Mouse (Mus musculus) layer of hippocampus, adult 9-10 months (tissue): Measurements from ENCODE around the gene Olfr692.
A peak's percentile ranks its signal among the peaks of the same experiment; 100 is the strongest.
"Not testable (repeated sequence)": the region's sequence is repeated elsewhere in the genome, so short reads cannot be mapped to it uniquely, and the experiment has no call there.

Experiments used
- DNase-seq: peaks from one replicate; pipeline ENCODE4 v3.0.0; 2022; ENCODE audit warnings: low spot score

The Olfr692 gene

DNA sequence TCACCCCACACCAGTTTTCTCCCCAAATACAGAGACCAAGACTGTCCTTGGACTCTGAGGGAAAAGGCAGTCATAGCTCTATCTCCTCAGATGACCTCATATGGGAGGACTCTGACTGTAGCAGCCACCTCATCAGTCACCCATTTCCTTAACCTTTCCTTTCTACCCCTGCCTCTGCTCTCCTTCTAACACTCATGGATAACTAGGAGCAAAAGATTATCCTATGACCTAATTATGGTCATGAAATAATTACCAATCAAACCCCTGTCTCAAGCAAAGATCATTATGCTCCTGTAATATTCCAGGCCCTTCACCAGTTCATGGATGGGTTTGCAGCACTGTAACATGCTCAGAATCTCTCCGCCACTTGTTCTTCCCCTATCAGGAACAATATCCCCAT lies at the start of gene Olfr692:
Gene Olfr692, plus strand, starts transcription at position 301 of the 400 bp plus-strand sequence.
- DNase-seq: no peak

DNA sequence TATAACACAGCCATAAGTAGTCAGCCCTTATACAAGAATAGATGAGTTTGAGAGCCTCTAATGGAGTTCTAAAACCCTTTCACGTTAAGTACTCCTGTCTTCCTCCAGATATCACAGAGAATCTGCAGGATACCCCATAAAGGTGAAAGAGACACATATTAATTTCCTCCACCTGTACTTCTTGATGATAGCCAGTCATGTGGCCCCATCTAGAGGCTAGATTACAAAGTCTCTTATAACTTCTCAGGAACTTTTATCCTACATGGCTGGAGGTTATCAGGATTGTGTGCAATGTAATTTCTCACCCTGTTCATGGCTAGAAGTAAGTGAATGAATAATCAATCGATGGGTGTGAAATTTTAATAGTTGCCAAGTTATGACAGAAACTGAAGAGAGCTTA lies 42.7 kb upstream of the Olfr692 start:
- no peak for DNase-seq

DNA sequence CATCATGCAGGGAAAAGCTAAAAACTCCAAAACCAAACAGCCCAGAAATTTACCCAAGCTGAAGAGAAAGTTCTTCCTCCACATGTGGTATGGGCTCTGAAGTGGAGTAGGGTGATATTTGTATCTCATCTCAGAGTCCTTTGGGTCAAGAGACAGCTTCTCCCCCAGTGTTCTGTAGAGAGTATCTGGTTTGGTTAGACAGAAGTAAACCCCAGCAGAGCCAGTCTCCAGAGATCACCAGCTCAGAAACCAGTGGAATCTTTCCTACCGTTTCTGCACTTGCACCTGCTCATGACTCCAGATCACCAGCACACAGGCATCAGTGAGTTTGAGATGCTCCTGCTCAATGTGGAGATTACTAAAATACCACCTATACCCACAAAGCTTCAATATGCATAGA lies 34.0 kb upstream of the Olfr692 start, which contains the start of gene Olfr690:
Gene Olfr690, minus strand, starts transcription at position 101 of the 400 bp plus-strand sequence.
- DNase-seq: no peak

DNA sequence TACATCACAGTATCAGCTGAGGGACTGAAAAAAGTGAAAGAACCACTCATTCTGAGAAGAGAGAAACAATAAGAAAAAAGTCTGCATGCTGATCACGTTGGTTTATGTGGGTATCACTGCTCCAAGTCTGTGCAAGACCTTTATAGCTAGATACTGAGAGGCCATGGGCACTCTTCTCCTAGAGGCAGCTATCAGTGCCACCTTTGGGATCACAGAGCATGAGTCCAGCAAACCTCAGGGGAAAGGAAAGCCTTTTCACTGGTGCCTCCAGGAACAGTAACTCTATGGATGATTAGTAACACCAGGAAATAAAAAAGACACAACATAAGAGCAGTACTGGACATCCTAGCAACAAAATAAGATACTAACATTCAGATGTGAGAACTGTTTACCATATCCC lies 25.9 kb upstream of the Olfr692 start, which contains the start of gene Olfr691:
Gene Olfr691, minus strand, starts transcription at position 101 of the 400 bp plus-strand sequence.
- DNase-seq: no peak

DNA sequence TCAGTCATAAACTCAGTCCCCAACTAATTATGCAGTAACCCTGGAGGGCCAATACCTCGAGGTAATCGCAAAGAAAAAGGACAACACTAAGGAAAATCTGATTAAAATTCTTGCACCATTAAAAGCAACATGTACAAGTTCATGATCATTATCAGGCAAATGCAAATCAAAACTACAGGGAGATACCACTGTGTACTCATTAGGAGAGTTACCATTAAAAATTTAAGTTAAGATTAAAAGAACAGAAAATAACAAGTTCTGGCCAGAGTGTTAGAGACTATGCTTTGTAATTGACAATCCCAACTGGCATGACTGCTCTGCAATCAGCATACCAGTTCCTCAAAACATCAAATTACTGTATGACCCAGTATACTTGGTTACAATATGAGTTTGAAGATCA lies 25.3 kb upstream of the Olfr692 start:
- no peak for DNase-seq

DNA sequence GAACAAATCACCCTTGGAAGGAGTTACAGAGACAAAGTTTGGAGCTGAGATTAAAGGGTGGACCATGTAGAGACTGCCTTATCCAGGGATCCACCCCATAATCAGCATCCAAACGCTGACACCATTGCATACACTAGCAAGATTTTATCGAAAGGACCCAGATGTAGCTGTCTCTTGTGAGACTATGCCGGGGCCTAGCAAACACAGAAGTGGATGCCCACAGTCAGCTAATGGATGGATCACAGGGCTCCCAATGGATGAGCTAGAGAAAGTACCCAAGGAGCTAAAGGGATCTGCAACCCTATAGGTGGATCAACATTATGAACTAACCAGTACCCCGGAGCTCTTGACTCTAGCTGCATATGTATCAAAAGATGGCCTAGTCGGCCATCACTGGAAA lies 12.0 kb upstream of the Olfr692 start:
- not testable (repeated sequence) for DNase-seq

DNA sequence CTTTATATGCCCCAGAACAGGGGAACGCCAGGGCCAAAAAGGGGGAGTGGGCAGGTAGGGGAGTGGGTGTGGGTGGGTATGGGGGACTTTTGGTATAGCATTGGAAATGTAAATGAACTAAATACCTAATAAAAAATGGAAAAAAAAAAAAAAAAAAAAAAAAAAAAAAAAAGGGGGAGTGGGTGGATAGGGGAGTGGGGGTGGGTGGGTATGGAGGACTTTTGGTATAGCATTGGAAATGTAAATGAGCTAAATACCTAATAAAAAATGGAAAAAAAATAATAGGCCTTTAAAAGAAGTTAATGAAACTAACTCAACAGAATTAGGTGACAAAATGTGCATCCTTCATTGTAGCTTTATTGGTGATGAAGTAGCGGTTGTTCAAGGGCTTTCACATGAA lies 11.5 kb upstream of the Olfr692 start:
- not testable (repeated sequence) for DNase-seq

DNA sequence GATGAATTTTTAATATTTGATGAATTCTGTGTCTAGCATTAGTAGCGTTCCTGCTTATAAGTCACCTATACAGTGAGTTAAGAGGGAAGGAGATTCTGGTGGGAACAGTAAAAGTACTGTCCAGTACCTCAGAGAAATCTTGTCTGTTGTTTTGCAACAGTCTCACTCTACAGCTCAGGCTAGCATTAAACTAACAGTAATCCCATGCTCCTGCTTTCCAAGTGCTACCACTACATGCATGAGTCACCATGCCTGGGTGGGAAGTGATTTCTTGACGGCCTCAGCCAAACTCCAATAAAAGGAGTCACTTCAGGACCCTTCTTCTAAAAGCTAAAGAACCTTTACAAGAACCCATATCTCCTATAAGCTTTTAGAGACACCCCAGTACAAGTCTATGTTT lies 6.3 kb upstream of the Olfr692 start:
- DNase-seq: no peak

DNA sequence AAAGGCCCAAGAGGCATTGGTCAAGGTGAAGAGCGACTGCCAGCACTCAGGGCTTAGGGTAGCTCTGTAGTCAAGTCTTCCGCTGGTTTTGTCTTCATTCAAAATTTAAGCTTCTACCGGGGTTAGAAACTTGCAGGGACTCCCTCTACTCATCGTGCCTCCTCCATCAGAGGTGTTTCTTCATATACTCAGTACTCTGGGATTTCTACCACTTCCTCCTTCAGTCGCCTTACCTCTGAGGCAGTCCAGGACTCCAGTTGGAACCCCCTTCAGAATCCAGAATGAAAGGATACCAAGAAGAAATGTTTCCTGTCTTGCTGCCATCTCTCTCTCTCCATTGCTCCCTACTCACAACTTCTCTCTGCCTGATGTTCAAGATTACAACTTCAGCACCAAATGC lies 762 bp upstream of the Olfr692 start:
- DNase-seq: no peak

DNA sequence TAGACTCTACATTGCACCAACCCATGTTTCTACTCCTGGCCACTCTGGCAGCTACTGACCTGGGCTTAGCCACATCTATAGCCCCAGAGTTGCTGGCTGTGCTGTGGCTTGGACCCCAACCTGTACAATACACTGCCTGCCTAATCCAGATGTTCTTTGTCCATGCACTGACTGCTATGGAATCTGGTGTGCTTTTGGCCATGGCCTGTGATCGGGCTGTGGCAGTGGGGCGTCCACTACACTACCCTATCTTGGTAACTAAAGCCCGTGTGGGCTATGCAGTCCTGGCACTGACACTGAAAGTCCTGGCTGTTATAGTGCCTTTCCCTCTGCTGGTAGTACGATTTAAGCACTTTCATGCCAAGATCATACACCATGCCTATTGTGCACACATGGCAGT lies 491 bp downstream of the Olfr692 start:
- DNase-seq: no peak

DNA sequence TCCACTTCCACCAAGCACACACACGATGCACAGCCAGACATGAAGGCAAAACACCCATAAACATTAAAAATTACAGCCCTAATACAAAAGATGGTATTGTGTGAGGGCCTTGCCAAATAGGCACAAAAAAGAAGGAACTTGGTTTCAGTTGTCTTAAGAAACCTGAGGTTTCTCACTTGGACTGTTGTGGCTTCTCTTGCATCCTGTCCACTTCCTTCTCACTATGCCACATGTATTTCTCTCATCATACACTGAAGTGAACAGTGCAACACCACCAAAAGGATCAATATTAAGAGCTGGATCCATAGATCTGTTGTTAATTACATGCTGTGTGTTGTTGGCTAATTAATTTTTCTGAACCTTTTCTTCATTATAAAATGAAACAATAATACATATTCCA lies 4.9 kb downstream of the Olfr692 start:
- DNase-seq: no peak

DNA sequence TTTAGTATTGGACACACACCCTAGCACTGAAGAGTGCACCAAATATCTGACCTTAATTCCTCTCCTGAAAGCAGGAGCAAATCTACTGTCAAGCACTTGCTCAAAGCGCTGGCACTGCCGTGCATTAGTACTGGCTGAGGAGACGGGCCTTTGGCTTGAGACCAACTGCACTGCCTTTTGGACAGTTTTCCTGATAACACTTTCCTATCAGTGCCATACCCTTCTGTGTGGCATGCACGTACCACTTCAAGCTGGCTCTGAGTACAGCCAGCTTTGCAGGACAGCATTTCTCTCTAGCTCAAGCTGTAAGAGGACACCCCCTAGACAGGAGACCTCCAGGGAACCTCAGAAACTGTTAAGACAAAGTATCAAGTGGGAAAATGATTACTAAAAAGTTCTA lies 5.5 kb downstream of the Olfr692 start:
- no peak for DNase-seq

DNA sequence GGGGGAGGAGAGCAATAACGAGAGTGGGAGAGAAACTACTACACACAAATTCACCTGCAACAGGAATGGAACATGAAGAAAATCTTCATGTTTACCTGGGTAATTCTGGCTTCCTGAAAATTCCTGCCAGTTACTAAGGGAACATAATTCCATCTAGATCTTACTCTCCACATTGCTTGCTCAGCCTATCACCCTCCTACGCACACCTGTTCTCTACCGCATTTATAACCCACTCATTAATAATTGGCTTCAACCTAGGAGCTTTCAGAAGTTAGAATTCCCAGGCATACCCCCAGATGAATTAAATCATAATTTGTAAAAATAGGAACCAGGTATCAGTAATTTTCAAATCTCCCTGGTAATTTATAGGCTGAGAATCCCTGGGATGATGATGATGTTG lies 5.9 kb downstream of the Olfr692 start:
- peak; percentile 39 for DNase-seq

DNA sequence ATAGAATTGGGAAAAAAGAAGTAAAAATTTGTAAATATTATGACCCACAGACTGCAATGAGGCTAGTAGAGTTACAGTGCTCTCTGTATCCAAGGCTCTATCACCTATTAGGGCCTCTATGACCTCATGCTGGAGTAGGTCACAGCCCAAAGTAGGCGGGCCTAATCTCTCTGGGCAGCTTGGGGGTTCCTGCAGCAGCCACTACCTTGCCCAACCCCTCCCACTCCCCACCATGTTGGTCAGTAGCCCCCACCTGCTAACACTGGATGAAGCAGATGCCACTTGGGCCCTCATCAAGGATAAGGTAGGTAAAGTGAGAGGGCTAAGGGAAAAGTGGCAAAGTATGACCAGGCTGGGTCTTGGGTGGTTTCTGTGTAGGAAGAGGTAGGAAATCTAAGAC lies 6.8 kb downstream of the Olfr692 start, which contains the start of gene Gm5901:
Gene Gm5901, plus strand, starts transcription at position 173 of the 400 bp plus-strand sequence.
- no peak for DNase-seq

DNA sequence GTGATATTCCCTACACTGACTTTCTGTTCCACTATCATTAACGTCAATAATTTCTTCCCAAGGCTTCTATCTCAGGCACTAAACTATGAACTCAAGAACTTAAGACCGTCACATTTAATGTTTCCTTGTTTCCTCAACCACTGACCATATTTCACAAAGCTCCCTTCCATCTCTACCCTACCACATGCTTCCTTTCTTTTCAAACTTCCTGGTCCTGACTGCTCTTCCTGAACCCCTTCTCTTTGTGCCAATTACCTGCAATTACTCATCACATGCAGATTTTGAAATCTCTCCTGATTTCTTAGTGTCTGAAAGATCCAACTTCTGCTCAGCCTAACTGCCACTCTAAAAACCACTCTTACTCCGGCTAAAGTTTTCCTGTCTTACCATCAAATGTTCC lies 12.3 kb downstream of the Olfr692 start:
- no peak for DNase-seq

DNA sequence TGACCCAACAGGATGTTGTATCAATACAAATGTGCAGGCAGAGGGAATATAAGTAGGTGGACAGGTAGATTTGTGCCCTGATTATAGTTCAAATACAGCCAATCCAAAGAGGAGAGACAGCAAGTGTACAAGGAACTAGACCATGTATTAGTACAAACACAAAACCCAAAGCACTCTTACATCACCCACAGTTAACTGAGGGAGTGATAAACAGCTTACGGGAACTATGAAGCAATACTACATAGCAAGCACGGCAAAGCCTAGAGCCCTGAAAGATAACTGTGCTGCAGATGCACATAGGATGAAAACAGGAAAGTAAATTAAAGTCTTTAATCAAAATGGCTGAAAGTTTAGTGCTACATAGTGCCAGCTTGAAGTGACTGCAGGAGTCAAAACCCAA lies 19.7 kb downstream of the Olfr692 start:
- no peak for DNase-seq

DNA sequence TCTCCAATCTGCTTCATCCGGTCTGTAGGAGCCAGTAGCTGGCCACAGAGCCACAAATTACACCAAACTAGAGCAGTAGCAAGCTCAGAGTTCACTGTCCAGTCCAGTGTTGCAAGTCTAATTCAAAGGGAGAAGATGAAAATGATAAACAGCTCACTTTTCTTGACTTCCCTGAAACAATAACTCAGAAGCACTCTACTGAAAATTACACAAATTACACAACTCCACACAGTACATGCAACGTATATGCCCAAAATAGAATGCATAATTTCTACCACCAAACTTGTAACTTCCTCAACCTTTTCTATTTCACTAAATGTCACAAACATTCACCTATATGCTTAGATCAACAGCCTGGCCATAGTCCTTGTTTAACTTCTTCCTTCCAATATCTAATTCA lies 22.2 kb downstream of the Olfr692 start:
- DNase-seq: no peak

DNA sequence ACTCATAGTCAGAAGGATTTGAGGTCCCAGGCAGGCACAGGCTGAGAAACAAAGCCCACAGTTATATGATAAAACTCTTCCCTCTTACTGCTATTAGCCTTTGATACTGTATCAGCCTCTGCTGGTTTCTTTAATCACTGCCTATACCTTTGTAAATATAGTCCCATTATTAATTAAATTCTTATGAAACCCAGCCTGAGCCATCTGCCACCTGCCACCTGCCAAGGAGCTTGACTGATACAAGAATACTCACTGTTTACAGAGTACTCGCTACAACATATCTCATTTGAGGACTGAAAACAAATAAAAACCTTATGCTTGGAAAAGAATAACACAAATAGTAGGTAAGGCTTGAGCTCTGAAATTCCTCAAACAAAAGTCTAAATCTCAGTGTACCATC lies 26.6 kb downstream of the Olfr692 start:
- DNase-seq: no peak

DNA sequence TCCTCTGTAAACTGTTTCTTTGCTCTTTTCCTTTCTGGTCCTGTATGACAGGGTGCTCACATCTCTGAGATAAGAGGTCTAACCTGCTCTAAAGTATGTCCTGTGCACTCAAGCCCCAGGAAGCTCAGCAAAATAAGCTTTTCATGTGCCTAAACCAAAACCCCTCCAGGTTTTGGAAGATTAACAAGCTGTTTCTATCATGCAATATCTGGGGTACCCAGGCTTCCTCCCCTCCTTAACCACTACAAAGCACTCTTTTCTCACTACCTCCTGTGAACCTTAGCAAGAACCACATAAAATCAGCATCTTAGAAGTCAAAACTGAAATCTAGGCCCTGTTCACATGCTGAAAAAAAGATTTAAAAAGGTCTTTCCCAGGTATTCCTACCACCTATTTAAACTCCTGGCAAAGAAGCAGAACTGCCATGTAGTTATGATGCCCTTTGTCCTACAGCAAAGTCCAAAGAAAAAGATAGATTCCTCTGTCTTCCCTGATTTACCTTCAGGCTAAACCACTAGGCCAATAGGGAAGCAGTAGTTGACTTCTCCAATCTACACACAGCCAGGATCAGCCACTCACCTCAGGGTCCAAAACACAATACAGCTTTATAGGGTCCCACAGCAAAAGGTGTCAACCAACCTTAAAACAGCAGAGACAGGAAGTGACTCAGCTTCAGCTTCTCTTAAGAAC lies 27.2 kb downstream of the Olfr692 start:
- DNase-seq: no peak

DNA sequence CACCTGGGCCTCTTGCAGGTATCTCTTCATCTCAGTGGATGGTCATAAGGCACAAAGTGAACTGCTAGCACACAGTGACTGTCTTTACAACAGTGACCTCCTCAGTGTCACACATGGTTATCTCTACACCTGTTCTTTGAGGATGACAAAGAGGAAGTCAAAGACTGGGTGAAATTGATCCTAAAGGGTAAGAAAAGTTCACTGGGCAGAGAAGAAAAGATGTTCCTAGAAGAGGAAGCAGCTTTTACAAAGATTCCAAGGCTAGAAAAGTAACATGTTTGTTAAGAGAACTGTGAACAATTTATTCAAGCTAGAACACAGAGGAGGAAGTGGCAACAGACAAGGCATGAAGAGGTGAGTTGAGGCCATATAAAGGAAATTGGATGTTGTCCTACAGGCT lies 28.1 kb downstream of the Olfr692 start:
- no peak for DNase-seq

DNA sequence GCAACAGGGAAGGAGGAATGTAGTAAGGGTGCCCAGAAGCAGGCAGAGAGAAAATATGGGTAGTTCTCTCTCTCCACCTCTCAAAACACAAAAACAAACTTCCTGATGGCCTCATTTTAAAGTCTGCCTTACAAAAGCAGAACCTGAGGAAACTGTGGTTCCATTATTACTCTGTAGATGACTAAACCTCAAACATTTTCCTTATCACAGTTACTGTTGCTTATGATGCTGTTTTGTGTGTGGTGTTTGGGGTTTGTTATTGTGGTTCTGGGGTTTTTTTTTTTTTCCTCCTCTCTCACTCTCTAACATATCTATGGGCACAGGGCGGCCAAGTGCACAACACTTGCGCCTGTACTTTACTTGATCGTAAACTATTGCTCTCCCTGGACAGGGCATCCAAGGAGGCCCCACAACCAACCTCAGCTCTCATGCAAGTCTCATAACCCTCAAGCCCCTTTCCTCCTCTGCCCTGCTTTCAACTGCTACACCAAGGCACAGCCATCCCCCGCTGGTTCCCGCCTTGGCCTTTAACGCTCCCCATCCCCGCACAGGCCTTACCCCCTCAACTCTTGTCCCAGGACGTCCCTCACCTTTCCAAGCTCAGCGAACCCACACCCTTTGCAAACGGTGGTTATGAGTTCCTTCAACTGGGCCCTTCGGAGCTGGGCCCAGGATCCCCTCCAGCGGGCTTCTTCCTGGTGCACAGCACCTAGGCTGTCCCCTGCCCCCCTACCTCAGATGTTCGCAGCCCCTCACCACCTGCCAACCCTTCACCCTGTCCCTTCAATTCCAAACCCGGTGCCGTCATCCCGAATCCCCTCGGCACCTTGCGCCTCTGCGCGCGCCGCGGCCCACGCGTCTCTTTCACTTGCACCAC lies 31.3 kb downstream of the Olfr692 start:
- DNase-seq: peak; percentile 29

DNA sequence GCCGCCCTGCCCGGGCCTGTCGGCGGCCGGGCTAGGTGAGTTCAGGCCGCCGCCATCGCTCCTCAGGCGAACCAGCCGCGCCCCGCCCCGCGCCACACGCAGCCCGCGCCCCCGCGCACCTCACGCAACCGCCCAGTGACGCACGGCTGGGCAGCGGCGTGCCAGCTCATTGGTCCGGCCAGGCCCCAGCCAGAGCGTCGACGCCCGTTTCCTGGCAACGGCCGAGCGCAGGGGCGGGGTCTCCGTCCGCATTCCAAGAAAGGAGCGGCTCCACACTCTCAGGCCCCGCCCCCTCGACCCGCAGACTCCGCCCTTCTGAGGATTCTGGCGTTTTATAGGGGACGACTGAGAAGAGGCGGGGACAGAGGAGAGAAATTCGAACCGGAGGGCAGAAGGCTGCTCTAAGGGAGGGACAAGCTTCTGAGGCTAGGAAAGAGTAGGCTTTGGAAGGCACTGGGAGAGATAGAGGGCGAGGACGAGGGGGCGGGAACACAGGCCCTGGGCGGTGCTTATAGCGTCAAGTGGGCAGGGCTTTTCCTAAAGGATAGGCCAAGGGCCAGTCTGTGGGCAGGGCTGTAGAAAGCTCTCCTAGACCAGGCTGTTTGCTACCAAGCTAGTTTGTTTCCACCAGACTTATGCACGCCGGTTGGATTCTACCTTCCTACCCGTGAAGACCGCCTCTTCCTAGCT lies 32.0 kb downstream of the Olfr692 start, which contains the start of gene Fam160a2:
Gene Fam160a2, minus strand, starts transcription at position 120 of the 690 bp plus-strand sequence.
- DNase-seq: peak; percentile 96

DNA sequence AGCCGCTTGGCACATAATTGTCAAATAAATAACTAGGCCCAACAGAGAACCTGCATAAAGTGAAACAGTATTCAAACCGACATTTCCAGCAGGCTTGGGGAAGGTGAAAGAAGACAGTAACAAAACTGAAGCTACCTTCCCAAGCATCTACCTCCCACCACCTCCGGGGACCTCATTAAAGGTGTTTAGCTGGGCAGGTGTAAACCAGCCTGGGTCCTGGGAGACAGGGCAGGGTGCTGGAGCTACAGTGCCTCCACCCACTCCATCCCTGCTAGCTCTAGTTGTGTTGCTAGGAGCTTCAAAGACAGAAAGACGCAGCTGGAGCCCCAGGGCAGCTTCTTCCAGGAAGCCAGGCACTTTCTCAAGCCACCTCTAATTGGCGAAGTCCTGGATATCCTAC lies 36.2 kb downstream of the Olfr692 start, which contains the start of gene Cnga4:
Gene Cnga4, plus strand, starts transcription at position 301 of the 400 bp plus-strand sequence.
- DNase-seq: no peak
